Mouse (Mus musculus): ENCODE data around the gene Deaf1.
A peak's percentile ranks its signal among the peaks of the same experiment; 100 is the strongest.

Gene Deaf1

GRCm38 (mm10) chr7:141294479-141294878 is 33.0 kb downstream of the Deaf1 start:
- no peak for DNase-seq

GRCm38 (mm10) chr7:141293852-141294471 is 33.5 kb downstream of the Deaf1 start:
- DNase-seq, result no peak

- no peak for DNase-seq
Measured at GRCm38 (mm10) chr7:141292583-141293388, 34.7 kb downstream of the Deaf1 start.

GRCm38 (mm10) chr7:141291921-141292582 is 35.4 kb downstream of the Deaf1 start, which contains the start of gene Drd4:
Drd4 (plus strand) TSS chr7:141292006.
- DNase-seq, result no peak

GRCm38 (mm10) chr7:141288042-141288441 is 39.4 kb downstream of the Deaf1 start:
- no peak for DNase-seq

- DNase-seq, result no peak
Measured at GRCm38 (mm10) chr7:141282756-141283155, 44.7 kb downstream of the Deaf1 start.

GRCm38 (mm10) chr7:141281442-141281841 is 46.0 kb downstream of the Deaf1 start:
- no peak for DNase-seq

GRCm38 (mm10) chr7:141278766-141279590 is 48.5 kb downstream of the Deaf1 start, which contains the start of gene Sct:
Sct (minus strand) TSS chr7:141279133.
- DNase-seq, result no peak

- DNase-seq, result no peak
Measured at GRCm38 (mm10) chr7:141277701-141278678, 49.5 kb downstream of the Deaf1 start.

GRCm38 (mm10) chr7:141276546-141276945 is 50.9 kb downstream of the Deaf1 start, which contains the start of gene Cdhr5:
Cdhr5 (minus strand) TSS chr7:141276786.
- DNase-seq, result no peak

GRCm38 (mm10) chr7:141275356-141275755 is 52.1 kb downstream of the Deaf1 start:
- no peak for DNase-seq

GRCm38 (mm10) chr7:141270631-141271030 is 56.9 kb downstream of the Deaf1 start:
- no peak for DNase-seq

GRCm38 (mm10) chr7:141269273-141269545 is 58.3 kb downstream of the Deaf1 start:
- no peak for DNase-seq

- no peak for DNase-seq
Measured at GRCm38 (mm10) chr7:141268466-141269272, 58.8 kb downstream of the Deaf1 start.

GRCm38 (mm10) chr7:141265739-141266561 is 61.5 kb downstream of the Deaf1 start, which contains the start of gene Irf7:
Irf7 (minus strand) TSS chr7:141266481.
- DNase-seq, result peak; percentile 78

GRCm38 (mm10) chr7:141265411-141265738 is 62.1 kb downstream of the Deaf1 start:
- DNase-seq, result no peak

GRCm38 (mm10) chr7:141264761-141265410 is 62.6 kb downstream of the Deaf1 start:
- peak; percentile 81 for DNase-seq

GRCm38 (mm10) chr7:141264041-141264700 is 63.3 kb downstream of the Deaf1 start:
- DNase-seq, result no peak

- no peak for DNase-seq
Measured at GRCm38 (mm10) chr7:141263640-141264039, 63.9 kb downstream of the Deaf1 start.

Measured in thymus, postnatal 14 days (tissue).